Mouse (Mus musculus): ENCODE measurements at regions not wholly inside any gene's neighbourhood (a gene's known extent, or its start where the extent isn't known, plus 50 kb on each side); places are given as distances from the start of the nearest gene placed in this dataset.

DNA sequence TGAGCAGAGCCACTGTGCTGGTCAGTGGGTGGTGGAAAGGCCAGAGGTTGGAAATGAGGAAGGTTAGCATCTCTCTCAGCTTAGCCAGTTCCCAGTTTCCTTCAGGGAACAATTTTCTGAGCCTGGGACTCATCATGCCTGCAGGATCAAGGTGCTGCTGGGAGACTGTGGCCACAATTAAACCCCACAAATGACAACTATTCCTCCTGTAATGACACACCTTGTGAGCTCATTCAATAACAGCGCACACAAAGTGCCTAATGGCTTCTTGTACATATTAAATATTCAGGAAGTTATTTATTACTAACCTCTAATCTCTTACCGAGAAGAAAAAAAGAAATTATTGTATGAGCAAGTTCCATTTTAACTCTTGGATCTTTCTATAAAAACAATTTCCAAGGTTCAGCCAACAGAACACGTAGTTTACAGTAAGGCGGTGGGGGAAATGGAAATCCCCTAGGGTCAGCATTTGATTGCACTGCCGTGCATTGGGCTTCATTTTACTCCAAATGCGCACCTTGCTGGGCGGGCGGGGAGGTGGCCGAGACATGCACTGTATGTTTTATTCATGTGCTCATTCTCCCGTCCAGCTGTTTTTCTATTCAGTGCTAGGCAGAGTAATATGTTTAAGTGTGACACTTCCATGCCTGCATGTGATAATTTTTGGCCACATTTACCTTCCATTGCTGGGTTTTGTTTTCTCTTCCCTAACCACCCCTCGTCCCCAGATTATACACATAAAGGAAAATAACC is 75.4 kb downstream of the Gm11983 start:
- no peak overlapping the region for H3K27ac ChIP-seq (ENCODE audit: low read depth, low read length)

DNA sequence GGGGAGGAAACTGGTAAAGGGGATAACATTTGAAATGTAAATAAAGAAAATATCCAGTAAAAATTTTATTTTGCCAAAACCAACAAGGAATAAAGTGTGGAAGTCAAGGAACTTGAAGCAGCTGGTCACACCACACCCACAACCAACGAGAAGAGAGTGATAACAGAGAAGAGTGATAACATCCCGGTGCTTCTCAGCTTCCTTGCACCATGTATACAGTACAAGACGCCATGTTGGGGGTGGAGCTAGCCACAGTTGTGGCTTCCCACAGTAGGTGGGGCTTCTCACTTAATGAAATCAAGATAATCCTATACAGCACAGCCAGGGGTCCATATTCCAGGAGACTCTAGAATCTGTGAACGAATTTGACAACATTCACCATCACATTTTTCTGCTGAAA is 77.9 kb downstream of the Gm11983 start:
- H3K4me2 ChIP-seq (ENCODE audit: low read depth): no peak overlapping the region

More for the DNA sequence above, 75.4 kb downstream of the Gm11983 start:
- no peak overlapping the region for H3K4me2 ChIP-seq (ENCODE audit: low read depth)
- no peak overlapping the region for H3K9ac ChIP-seq
- H3K4me1 ChIP-seq (ENCODE audit: insufficient read depth): no peaks in the 10 kb centered on the region
- no peak overlapping the region for H3K4me3 ChIP-seq (ENCODE audit: low read depth, low read length)
- ATAC-seq (no peak), DNase-seq (no peak)
- H3K27me3 ChIP-seq (ENCODE audit: insufficient read depth, low read length): no peaks in the 10 kb centered on the region
- no peak for TF ChIP-seq CTCF (IDR thresholded peaks at IDR 0.05; ENCODE audit: low read depth)
- H3K36me3 ChIP-seq (ENCODE audit: insufficient read depth): no peaks in the 10 kb centered on the region
- H3K9me3 ChIP-seq (ENCODE audit: low read length): no peaks in the 10 kb centered on the region
- 74% methylated on average over 11 of the region's 11 CpGs for WGBS

DNA sequence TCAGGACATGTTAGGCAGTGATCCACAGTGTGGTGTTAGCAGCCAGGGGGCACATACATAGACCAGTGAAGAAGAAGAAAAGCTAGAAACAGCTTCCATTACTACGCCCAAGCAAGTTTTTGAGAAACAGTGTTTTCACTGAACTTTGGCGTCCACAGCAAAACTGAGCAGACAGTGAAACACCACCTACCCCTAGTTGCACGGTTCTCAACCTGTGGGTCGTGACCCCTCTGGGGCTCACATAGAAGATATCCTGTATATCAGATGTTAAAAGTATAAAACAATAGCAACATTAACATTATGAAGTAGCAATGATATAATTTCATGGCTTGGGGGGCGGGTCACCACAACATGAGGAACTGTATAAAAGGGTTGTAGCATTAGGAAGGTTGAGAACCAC is 81.1 kb downstream of the Ramp3 start:
- H3K27ac ChIP-seq (ENCODE audit: low read depth, low read length): no peak overlapping the region

More for the DNA sequence above, 77.9 kb downstream of the Gm11983 start:
- TF ChIP-seq CTCF (IDR thresholded peaks at IDR 0.05; ENCODE audit: low read depth): no peak
- Histone ChIP-seq H3K4me3 (ENCODE audit: low read depth, low read length) (no peak overlapping the region), H3K9ac (no peak overlapping the region), H3K9me3 (ENCODE audit: low read length) (no peaks in the 10 kb centered on the region), H3K4me1 (ENCODE audit: insufficient read depth) (no peaks in the 10 kb centered on the region), H3K27me3 (ENCODE audit: insufficient read depth, low read length) (no peaks in the 10 kb centered on the region), H3K36me3 (ENCODE audit: insufficient read depth) (no peaks in the 10 kb centered on the region), H3K27ac (ENCODE audit: low read depth, low read length) (no peak overlapping the region)
- ATAC-seq: no peak
- DNase-seq: no peak
- 78% methylated on average over 4 of the region's 4 CpGs for WGBS

DNA sequence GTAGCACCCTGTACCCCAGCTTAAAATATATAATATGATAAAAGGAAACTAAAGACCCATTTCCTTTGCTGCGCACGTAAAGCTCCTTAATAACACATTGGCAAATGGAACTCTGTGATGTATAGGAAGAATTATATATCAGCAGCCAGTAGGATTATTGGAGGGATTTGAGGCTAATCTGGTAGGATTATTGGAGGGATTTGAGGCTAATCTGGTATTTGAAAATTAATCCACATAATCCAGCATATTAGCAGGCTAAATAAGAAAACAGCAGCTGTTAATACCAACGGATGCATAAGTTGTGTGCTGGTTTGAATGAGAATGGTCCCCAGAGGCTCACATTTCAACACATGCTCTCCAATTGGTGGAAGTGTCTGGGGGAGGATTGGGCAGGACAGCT is 80.3 kb downstream of the Ramp3 start:
- TF ChIP-seq CTCF (IDR thresholded peaks at IDR 0.05; ENCODE audit: low read depth): no peak

More for the DNA sequence above, 81.1 kb downstream of the Ramp3 start:
- Histone ChIP-seq H3K4me1 (ENCODE audit: insufficient read depth) (no peaks in the 10 kb centered on the region), H3K4me3 (ENCODE audit: low read depth, low read length) (no peak overlapping the region), H3K4me2 (ENCODE audit: low read depth) (no peak overlapping the region), H3K36me3 (ENCODE audit: insufficient read depth) (no peaks in the 10 kb centered on the region), H3K27me3 (ENCODE audit: insufficient read depth, low read length) (no peaks in the 10 kb centered on the region), H3K9me3 (ENCODE audit: low read length) (no peaks in the 10 kb centered on the region), H3K9ac (no peak overlapping the region)
- TF ChIP-seq CTCF (IDR thresholded peaks at IDR 0.05; ENCODE audit: low read depth): no peak
- ATAC-seq: no peak
- WGBS: 90% methylated on average over 5 of the region's 5 CpGs
- DNase-seq: no peak

DNA sequence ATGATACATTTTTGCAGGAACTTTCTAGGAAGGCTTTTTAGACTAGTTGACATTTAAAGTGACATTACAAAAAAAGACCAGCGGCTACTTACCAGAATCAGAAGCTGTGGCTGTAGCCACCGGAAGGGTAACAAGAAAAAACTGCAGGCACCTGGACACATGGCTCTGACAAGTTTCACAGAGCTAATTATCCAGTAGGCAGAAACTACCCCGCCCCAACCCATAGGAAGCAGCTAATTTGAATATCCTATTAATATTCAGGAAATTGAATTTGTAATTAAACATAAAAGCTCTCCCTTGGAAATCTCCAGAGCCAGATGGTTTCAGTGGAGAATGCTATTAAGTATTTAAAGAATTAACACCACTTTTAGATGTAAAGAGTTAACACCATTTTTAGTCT is 79.8 kb downstream of the Ramp3 start:
- ATAC-seq: no peak
- Histone ChIP-seq H3K4me1 (ENCODE audit: insufficient read depth) (no peaks in the 10 kb centered on the region), H3K4me2 (ENCODE audit: low read depth) (no peak overlapping the region), H3K27ac (ENCODE audit: low read depth, low read length) (no peak overlapping the region), H3K4me3 (ENCODE audit: low read depth, low read length) (no peak overlapping the region), H3K9ac (no peak overlapping the region), H3K9me3 (ENCODE audit: low read length) (no peaks in the 10 kb centered on the region), H3K36me3 (ENCODE audit: insufficient read depth) (no peaks in the 10 kb centered on the region), H3K27me3 (ENCODE audit: insufficient read depth, low read length) (no peaks in the 10 kb centered on the region)
- no peak for DNase-seq
- TF ChIP-seq CTCF (IDR thresholded peaks at IDR 0.05; ENCODE audit: low read depth): no peak
- 52% methylated on average over 3 of the region's 3 CpGs for WGBS

More for the DNA sequence above, 80.3 kb downstream of the Ramp3 start:
- H3K27ac ChIP-seq (ENCODE audit: low read depth, low read length): no peak overlapping the region
- no peaks in the 10 kb centered on the region for H3K27me3 ChIP-seq (ENCODE audit: insufficient read depth, low read length)
- no peak overlapping the region for H3K4me3 ChIP-seq (ENCODE audit: low read depth, low read length)
- H3K9me3 ChIP-seq (ENCODE audit: low read length): no peaks in the 10 kb centered on the region
- H3K4me2 ChIP-seq (ENCODE audit: low read depth): no peak overlapping the region
- no peak for DNase-seq
- 66% methylated on average over 3 of the region's 3 CpGs for WGBS
- H3K4me1 ChIP-seq (ENCODE audit: insufficient read depth): no peaks in the 10 kb centered on the region
- H3K9ac ChIP-seq: no peak overlapping the region
- H3K36me3 ChIP-seq (ENCODE audit: insufficient read depth): no peaks in the 10 kb centered on the region
- ATAC-seq: no peak

DNA sequence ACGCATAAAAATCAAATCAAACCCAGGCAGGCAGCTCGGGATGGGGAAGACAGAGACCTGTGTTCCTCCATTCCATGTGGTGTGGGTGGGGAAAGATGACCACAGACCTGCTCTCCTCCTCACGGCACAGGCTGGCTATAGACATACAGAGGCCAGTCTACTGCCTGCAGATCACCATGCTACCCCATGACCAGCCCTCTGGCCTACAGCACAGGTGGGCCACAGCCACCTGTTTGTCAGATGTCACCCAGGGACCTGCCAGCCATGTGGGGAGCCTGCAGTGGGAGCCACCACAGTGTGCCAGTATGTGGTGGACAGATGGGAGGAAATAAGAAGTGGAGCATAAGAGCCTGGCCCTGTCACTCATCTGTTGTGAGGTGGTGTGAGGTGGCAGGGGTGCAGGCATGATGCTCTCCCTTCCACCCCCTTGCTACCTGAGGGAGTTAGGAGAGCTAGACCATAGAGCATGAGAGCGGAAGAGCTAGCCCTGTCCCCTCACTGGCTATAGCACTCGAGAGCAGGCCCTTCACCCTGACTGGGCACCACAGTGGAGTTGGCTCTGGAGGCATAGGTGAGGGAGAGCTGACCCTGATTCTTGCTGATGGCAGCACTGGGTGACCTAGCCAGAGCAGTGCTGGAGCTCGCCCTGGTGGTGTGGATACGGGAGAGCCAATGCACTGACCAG is 76.6 kb downstream of the Ramp3 start:
- Histone ChIP-seq H3K9me3 (ENCODE audit: low read length) (no peaks in the 10 kb centered on the region), H3K36me3 (ENCODE audit: insufficient read depth) (no peaks in the 10 kb centered on the region), H3K4me1 (ENCODE audit: insufficient read depth) (no peaks in the 10 kb centered on the region), H3K27me3 (ENCODE audit: insufficient read depth, low read length) (no peaks in the 10 kb centered on the region), H3K9ac (no peak overlapping the region), H3K4me2 (ENCODE audit: low read depth) (no peak overlapping the region), H3K4me3 (ENCODE audit: low read depth, low read length) (no peak overlapping the region), H3K27ac (ENCODE audit: low read depth, low read length) (no peak overlapping the region)
- no peak for TF ChIP-seq CTCF (IDR thresholded peaks at IDR 0.05; ENCODE audit: low read depth)
- DNase-seq (no peak), ATAC-seq (no peak)
- WGBS: 85% methylated on average over 7 of the region's 7 CpGs

DNA sequence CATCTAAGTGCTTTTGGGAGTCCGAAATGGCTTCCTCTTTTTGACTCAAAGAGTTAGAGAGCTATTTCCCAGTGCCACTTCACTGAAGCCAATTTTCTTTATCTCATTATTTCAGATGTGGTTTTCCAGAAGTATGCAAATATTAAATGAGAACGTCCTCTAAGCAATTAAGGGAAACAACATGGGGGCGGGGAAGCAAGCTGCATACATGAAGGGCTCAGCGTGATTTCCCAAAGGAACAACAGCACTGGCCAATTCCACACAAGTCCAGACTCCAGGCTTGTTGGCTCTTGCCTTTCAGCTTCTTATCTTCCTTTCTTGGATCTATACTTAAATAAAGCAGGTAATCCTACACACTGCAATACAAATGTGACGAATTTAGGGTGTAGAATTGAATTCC is 73.2 kb downstream of the Ramp3 start:
- WGBS: 75% methylated on average over 5 of the region's 5 CpGs
- Histone ChIP-seq H3K4me1 (ENCODE audit: insufficient read depth) (no peaks in the 10 kb centered on the region), H3K9me3 (ENCODE audit: low read length) (no peaks in the 10 kb centered on the region), H3K9ac (no peak overlapping the region), H3K27me3 (ENCODE audit: insufficient read depth, low read length) (no peaks in the 10 kb centered on the region), H3K27ac (ENCODE audit: low read depth, low read length) (no peak overlapping the region), H3K36me3 (ENCODE audit: insufficient read depth) (no peaks in the 10 kb centered on the region), H3K4me2 (ENCODE audit: low read depth) (no peak overlapping the region), H3K4me3 (ENCODE audit: low read depth, low read length) (no peak overlapping the region)
- TF ChIP-seq CTCF (IDR thresholded peaks at IDR 0.05; ENCODE audit: low read depth): no peak
- ATAC-seq: no peak
- no peak for DNase-seq

All from forebrain, postnatal 0 days (tissue).